Mouse (Mus musculus) kidney, embryonic 14.5 days (tissue): ENCODE measurements around the gene Glp1r. TPM values are rescaled to one million over a fixed set of nuclear protein-coding genes. Genes with fewer than 3 reads are reported as not detected.

Source experiments
- ATAC-seq: fragments of 200-750 bp; cut with Nextera tagmentation; 2 replicates; pipeline ENCODE4 v1.8.0; 2017; ENCODE audit warnings: moderate number of reproducible peaks, mild to moderate bottlenecking, moderate TSS enrichment, moderate library complexity; ENCODE audit not compliant: low FRiP score, low TSS enrichment
- H3K27ac ChIP-seq: fragments of 300-500 bp; sonication (generic); 2 replicates; pipeline ENCODE4 v1.5.1; 2014; ENCODE audit warnings: low read depth, mild to moderate bottlenecking, low read length, moderate library complexity, mixed read lengths
- H3K27me3 ChIP-seq: fragments of 300-500 bp; sonication (generic); 2 replicates; pipeline ENCODE4 v1.6.1; 2014; ENCODE audit warnings: mild to moderate bottlenecking, low read length; ENCODE audit not compliant: control insufficient read depth, insufficient read depth
- H3K36me3 ChIP-seq: fragments of 300-500 bp; sonication (generic); 2 replicates; pipeline ENCODE4 v1.6.1; 2014; ENCODE audit warnings: low read length, mixed read lengths; ENCODE audit not compliant: control insufficient read depth, insufficient read depth
- H3K4me1 ChIP-seq: fragments of 300-500 bp; sonication (generic); 2 replicates; pipeline ENCODE4 v1.6.1; 2014; ENCODE audit warnings: low read length, mixed read lengths; ENCODE audit not compliant: control insufficient read depth, insufficient read depth
- H3K4me2 ChIP-seq: fragments of 300-500 bp; sonication (generic); replicated peaks from 2 replicates; pipeline ENCODE4 v1.6.1; 2014; ENCODE audit warnings: low read depth, mild to moderate bottlenecking, low read length
- H3K4me3 ChIP-seq: fragments of 300-500 bp; sonication (generic); 2 replicates; pipeline ENCODE4 v1.5.1; 2014; ENCODE audit warnings: mild to moderate bottlenecking, low read length
- H3K9ac ChIP-seq: fragments of 300-500 bp; sonication (generic); 2 replicates; pipeline ENCODE4 v1.6.1; 2014; ENCODE audit warnings: low read depth, mild to moderate bottlenecking, low read length, moderate library complexity
- H3K9me3 ChIP-seq: fragments of 300-500 bp; sonication (generic); 2 replicates; pipeline ENCODE4 v1.6.1; 2016; ENCODE audit warnings: low read length; ENCODE audit not compliant: control insufficient read depth
- WGBS: fragments of 180-500 bp; shearing (Covaris S2); extraction: QIAGEN DNeasy Blood & Tissue Kit; methylation state at CpG from one replicate; pipeline ENCODE4 v1.1.7; 2014; 5-methylcytosine and 5-hydroxymethylcytosine counted together
- polyA plus RNA-seq: library from polyadenylated mRNA; unstranded; fragments of >200 nt; fragmentation: Nextera tagmentation; extraction: Ambion mirVana; gene quantifications from 2 replicates; pipeline ENCODE4 v1.2.1, GENCODE M21; 2014

Glp1r gene
- polyA plus RNA-seq, 1 experiment from 2014 or later = 0.18 TPM

DNA sequence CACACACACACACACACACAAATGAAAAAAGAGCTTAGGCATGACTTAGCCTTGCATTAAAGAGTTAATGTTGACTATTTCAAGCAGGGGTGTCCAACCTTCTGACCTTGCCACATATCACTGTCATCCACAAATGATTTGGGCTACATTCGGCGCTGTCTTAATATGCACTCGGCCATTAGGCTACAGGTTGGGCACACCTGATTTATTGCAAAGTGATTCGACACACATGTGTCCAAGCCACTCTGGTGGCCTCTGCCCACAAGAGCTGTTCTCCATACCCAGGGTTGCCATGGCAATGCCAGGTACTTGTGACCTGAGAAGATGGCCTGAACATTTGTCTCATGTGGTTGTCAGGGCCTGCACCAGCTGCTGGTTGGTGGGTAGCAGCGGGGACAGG lies 31.2 kb downstream of the Glp1r start:
- Histone ChIP-seq H3K27me3 (no peaks in the 10 kb centered on the region), H3K27ac (no peak overlapping the region), H3K9me3 (no peaks in the 10 kb centered on the region), H3K9ac (no peak overlapping the region), H3K4me1 (no peaks in the 10 kb centered on the region), H3K4me3 (no peak overlapping the region), H3K36me3 (no peaks in the 10 kb centered on the region), H3K4me2 (no peak overlapping the region)
- no peak for ATAC-seq
- 36% methylated on average over 5 of the region's 5 CpGs for WGBS

DNA sequence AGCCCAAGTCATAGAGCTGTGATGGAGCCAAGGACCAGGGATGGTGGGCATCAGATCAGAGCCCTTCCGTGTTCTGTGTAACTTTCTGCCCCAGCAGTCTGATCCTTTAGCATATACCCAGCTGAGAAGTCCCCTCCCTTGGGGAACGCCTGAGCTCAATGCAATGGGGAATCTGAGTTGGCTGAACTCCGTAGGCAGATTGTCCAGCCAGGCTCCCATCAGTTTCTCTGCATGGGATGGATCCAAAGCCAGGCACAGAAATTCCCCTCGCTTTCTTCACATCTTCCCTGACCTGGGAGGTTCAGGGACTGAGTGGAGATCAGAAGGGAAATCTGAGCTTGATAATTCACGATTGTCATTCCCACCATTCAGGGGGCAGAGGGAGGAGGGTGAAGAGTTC lies 33.7 kb downstream of the Glp1r start:
- Histone ChIP-seq H3K4me2 (no peak overlapping the region), H3K27ac (no peak overlapping the region), H3K36me3 (no peaks in the 10 kb centered on the region), H3K4me3 (no peak overlapping the region), H3K27me3 (no peaks in the 10 kb centered on the region), H3K9me3 (no peaks in the 10 kb centered on the region), H3K4me1 (no peaks in the 10 kb centered on the region), H3K9ac (no peak overlapping the region)
- no peak for ATAC-seq
- WGBS = 56% methylated on average over 5 of the region's 5 CpGs

DNA sequence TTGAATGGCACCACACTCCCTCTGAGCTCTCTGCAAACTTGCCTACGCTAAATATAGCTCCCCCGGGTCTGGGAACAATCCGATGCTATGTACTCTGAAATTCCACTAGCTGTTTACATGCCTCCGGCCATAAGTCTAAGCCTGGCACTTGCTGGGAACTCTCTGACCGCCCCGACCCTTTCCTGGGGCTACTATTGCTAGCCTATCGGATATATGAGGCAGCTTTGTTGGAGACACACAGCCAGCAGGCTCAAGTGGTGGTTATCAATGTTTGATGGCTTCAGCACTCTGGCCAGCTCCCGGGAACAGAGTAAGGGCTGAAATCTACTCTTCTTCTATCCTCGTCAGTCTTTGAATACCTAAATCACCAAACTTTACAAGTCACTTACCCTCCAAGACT lies 36.9 kb downstream of the Glp1r start:
- ATAC-seq = no peak
- Histone ChIP-seq H3K4me2 (no peak overlapping the region), H3K9ac (no peak overlapping the region), H3K27ac (no peak overlapping the region), H3K36me3 (no peaks in the 10 kb centered on the region), H3K9me3 (no peaks in the 10 kb centered on the region), H3K4me3 (no peak overlapping the region), H3K4me1 (no peaks in the 10 kb centered on the region), H3K27me3 (no peaks in the 10 kb centered on the region)
- 44% methylated on average over 9 of the region's 9 CpGs for WGBS

- Histone ChIP-seq H3K9ac (no peak overlapping the region), H3K36me3 (no peaks in the 10 kb centered on the region)
Observed at GRCm38 (mm10) chr17:30948382-30948781, 46.8 kb downstream of the Glp1r start.

GRCm38 (mm10) chr17:30950780-30951179 lies 49.2 kb downstream of the Glp1r start:
- no peaks in the 10 kb centered on the region for H3K4me1 ChIP-seq

More at GRCm38 (mm10) chr17:30948382-30948781, 46.8 kb downstream of the Glp1r start:
- Histone ChIP-seq H3K4me2 (no peak overlapping the region), H3K4me1 (no peaks in the 10 kb centered on the region), H3K4me3 (no peak overlapping the region), H3K27ac (no peak overlapping the region), H3K27me3 (no peaks in the 10 kb centered on the region), H3K9me3 (no peaks in the 10 kb centered on the region)
- 61% methylated on average over 1 of the region's 1 CpGs for WGBS
- ATAC-seq = no peak

DNA sequence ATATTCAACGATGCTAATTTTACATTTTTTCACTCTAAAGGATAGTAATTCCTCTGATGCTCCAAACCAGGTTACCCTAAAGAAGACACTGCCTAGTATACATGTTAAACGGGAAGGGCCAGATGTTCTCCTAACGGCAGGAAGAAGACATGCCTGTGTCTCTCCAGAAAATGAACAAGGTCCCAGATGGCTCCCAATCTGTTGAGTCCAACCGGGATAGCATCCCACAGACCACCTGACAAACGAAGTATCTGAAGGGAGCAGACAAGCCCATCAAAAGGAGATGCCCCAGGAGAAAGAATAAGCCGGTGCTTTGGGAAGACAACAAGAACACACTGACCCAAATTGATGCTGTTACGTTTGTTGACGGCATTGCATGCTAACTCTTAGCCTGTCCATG lies 50.0 kb downstream of the Glp1r start:
- H3K4me1 ChIP-seq = no peaks in the 10 kb centered on the region
- no peak overlapping the region for H3K4me2 ChIP-seq
- H3K36me3 ChIP-seq = no peaks in the 10 kb centered on the region
- WGBS = 72% methylated on average over 8 of the region's 8 CpGs
- no peak for ATAC-seq
- no peak overlapping the region for H3K4me3 ChIP-seq
- H3K9me3 ChIP-seq = no peaks in the 10 kb centered on the region
- H3K27ac ChIP-seq = no peak overlapping the region
- H3K27me3 ChIP-seq = no peaks in the 10 kb centered on the region
- no peak overlapping the region for H3K9ac ChIP-seq

More at GRCm38 (mm10) chr17:30950780-30951179, 49.2 kb downstream of the Glp1r start:
- Histone ChIP-seq H3K4me2 (no peak overlapping the region), H3K36me3 (no peaks in the 10 kb centered on the region), H3K27me3 (no peaks in the 10 kb centered on the region), H3K4me3 (no peak overlapping the region), H3K9me3 (no peaks in the 10 kb centered on the region), H3K27ac (no peak overlapping the region), H3K9ac (no peak overlapping the region)
- no peak for ATAC-seq
- WGBS = 4% methylated on average over 7 of the region's 7 CpGs

GRCm38 (mm10) chr17:30954340-30954739 lies 52.7 kb downstream of the Glp1r start, which contains the start of gene Umodl1:
Gene Umodl1 (plus strand): TSS chr17:30954640.
- no peak within 1 kb of the TSS for H3K4me2 ChIP-seq
- no peaks in the 10 kb centered on the region for H3K27me3 ChIP-seq
- ATAC-seq = no peak
- WGBS = 33% methylated on average over 10 of the region's 10 CpGs
- H3K4me3 ChIP-seq = no peak within 1 kb of the TSS
- H3K4me1 ChIP-seq = no peaks in the 10 kb centered on the region
- H3K9me3 ChIP-seq = no peaks in the 10 kb centered on the region
- H3K9ac ChIP-seq = no peak within 1 kb of the TSS
- H3K27ac ChIP-seq = no peak within 1 kb of the TSS
- no peaks in the 10 kb centered on the region for H3K36me3 ChIP-seq

- no peak overlapping the region for H3K4me3 ChIP-seq
- H3K9me3 ChIP-seq = no peaks in the 10 kb centered on the region
- no peaks in the 10 kb centered on the region for H3K27me3 ChIP-seq
- no peak overlapping the region for H3K27ac ChIP-seq
- H3K4me2 ChIP-seq = no peak overlapping the region
- H3K4me1 ChIP-seq = no peaks in the 10 kb centered on the region
- no peak for ATAC-seq
- WGBS = 40% methylated on average over 7 of the region's 7 CpGs
- H3K36me3 ChIP-seq = no peaks in the 10 kb centered on the region
- H3K9ac ChIP-seq = no peak overlapping the region
Observed at GRCm38 (mm10) chr17:30961936-30962592, 60.4 kb downstream of the Glp1r start.

DNA sequence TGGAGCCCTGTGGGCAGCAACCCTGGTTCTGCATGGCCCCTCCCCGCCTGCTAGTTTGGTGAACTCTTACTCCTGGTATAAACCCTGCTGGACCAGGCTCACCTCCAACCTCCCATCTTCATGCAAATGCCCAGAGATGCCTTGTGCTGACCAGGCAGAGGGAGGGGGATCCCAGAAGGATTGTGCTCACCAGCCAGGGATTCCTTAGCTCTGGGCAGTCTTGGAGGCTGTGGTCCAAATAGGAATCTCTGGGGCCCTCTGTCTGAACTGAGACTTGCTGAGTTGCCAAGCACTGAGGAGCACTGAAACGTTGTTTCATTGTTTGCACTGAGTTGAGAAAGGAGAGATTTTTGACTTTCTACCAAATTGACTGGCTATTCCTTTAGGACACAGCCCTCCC lies 61.3 kb downstream of the Glp1r start:
- Histone ChIP-seq H3K36me3 (no peaks in the 10 kb centered on the region), H3K9ac (no peak overlapping the region), H3K4me1 (no peaks in the 10 kb centered on the region), H3K4me3 (no peak overlapping the region), H3K9me3 (no peaks in the 10 kb centered on the region), H3K27ac (no peak overlapping the region), H3K4me2 (no peak overlapping the region), H3K27me3 (no peaks in the 10 kb centered on the region)
- no peak for ATAC-seq
- WGBS = 46% methylated on average over 2 of the region's 2 CpGs
